Mouse (Mus musculus) liver, embryonic 11.5 days (tissue): ENCODE measurements around the gene Phf1. TPM values are rescaled to one million over a fixed set of nuclear protein-coding genes. Genes with fewer than 3 reads are reported as not detected.
"Not testable (repeated sequence)": the region's sequence is repeated elsewhere in the genome, so short reads cannot be mapped to it uniquely, and the experiment has no call there.

ENCODE experiments used
- ATAC-seq: fragments of 200-750 bp; cut with Nextera tagmentation; replicated peaks from 2 replicates; pipeline ENCODE4 v1.8.0; 2017; ENCODE audit warnings: moderate number of reproducible peaks, mild to moderate bottlenecking, moderate TSS enrichment, moderate library complexity; ENCODE audit not compliant: low FRiP score
- DNase-seq: peaks from one replicate; pipeline ENCODE4 v3.0.0-alpha.2; 2017; ENCODE audit warnings: low spot score
- H3K27ac ChIP-seq: fragments of 300-500 bp; sonication (generic); 2 replicates; pipeline ENCODE4 v1.5.1; 2014; ENCODE audit warnings: mild to moderate bottlenecking, low read depth, low read length, control low read depth
- H3K27me3 ChIP-seq: fragments of 300-500 bp; sonication (generic); replicated peaks from 2 replicates; pipeline ENCODE4 v1.6.1; 2014; ENCODE audit warnings: low read length, mixed read lengths; ENCODE audit not compliant: control insufficient read depth, insufficient read depth
- H3K36me3 ChIP-seq: fragments of 300-500 bp; sonication (generic); 2 replicates; pipeline ENCODE4 v1.6.1; 2014; ENCODE audit warnings: mild to moderate bottlenecking, low read length, moderate library complexity, mixed read lengths; ENCODE audit not compliant: control insufficient read depth, insufficient read depth
- H3K4me1 ChIP-seq: fragments of 300-500 bp; sonication (generic); replicated peaks from 2 replicates; pipeline ENCODE4 v1.6.1; 2014; ENCODE audit warnings: low read length, mixed read lengths; ENCODE audit not compliant: control insufficient read depth, insufficient read depth
- H3K4me2 ChIP-seq: fragments of 300-500 bp; sonication (generic); 2 replicates; pipeline ENCODE4 v1.6.1; 2014; ENCODE audit warnings: mild to moderate bottlenecking, control low read depth, moderate library complexity
- H3K4me3 ChIP-seq: fragments of 300-500 bp; sonication (generic); 2 replicates; pipeline ENCODE4 v1.5.1; 2014; ENCODE audit warnings: low read depth, low read length, control low read depth
- H3K9ac ChIP-seq: fragments of 300-500 bp; sonication (generic); 2 replicates; pipeline ENCODE4 v1.6.1; 2014; ENCODE audit warnings: low read depth, low read length, control low read depth
- H3K9me3 ChIP-seq: fragments of 300-500 bp; sonication (generic); 2 replicates; pipeline ENCODE4 v1.6.1; 2016; ENCODE audit warnings: low read length, inconsistent platforms, mixed read lengths; ENCODE audit not compliant: control insufficient read depth
- WGBS: fragments of 180-500 bp; shearing (Covaris S2); extraction: QIAGEN DNeasy Blood & Tissue Kit; methylation state at CpG from one replicate; pipeline ENCODE4 v1.1.7; 2014; 5-methylcytosine and 5-hydroxymethylcytosine counted together
- polyA plus RNA-seq: library from polyadenylated mRNA; unstranded; fragments of >200 nt; fragmentation: Nextera tagmentation; extraction: Ambion mirVana; gene quantifications from 2 replicates; pipeline ENCODE4 v1.2.1, GENCODE M21; 2014

Phf1 gene
- polyA plus RNA-seq, 1 experiment from 2014 or later, result 3.2 TPM

DNA sequence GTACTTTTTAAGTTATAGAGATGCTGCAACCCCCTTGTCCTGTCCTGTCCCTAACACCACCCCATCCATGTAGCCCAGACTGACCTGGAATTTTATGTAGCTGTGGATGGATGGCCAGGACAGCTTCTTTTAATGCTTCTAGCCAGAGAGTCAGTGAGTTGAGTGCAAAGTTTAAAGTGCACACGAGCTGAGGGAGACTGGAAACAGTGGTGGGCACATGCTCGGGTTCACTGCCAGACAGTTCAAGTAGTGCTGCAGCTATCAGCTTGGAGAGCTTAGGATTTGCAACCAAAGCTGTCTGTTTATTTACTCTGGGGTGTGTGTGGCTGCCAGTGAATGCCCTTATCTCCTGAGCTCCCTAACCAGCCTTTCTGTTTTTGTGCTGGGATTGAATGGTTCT is 13.3 kb upstream of the Phf1 start:
- not testable (repeated sequence) for DNase-seq, H3K9me3 ChIP-seq, H3K27me3 ChIP-seq, H3K36me3 ChIP-seq, H3K27ac ChIP-seq, H3K4me3 ChIP-seq, ATAC-seq, H3K9ac ChIP-seq
- H3K4me2 ChIP-seq, result 0 out of 2 replicates have a peak overlapping the region, but pooled peaks have one; percentile 2
- peaks cover 15% of the 10 kb centered on the region for H3K4me1 ChIP-seq
- WGBS, result 65% methylated on average over 2 of the region's 2 CpGs

DNA sequence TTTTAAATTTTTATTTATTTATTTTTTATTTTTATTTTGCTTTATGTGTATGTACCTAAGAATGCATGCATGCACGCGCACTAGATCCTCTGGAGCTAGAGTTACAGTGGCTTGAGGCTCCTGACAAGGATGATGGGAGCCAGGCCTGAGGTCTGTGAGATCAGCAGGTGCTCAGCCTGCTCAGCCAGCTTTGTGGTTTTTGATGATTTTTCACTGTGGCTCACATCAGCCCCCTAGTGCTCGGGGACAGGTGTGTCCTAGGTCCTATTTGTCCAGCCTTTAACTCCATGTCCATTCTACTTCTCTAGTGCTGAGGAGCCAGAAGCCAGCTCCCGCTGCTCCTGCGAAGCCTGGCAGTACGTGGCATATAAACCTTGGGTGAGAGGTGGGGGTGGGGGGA is 10.5 kb upstream of the Phf1 start:
- not testable (repeated sequence) for H3K27me3 ChIP-seq, ATAC-seq, H3K9me3 ChIP-seq, H3K4me2 ChIP-seq, DNase-seq, H3K9ac ChIP-seq, H3K27ac ChIP-seq, H3K4me3 ChIP-seq
- peaks cover 13% of the 10 kb centered on the region; the same call in 1 of the 2 replicates for H3K36me3 ChIP-seq
- peaks cover 15% of the 10 kb centered on the region for H3K4me1 ChIP-seq
- WGBS, result 95% methylated on average over 5 of the region's 6 CpGs

GRCm38 (mm10) chr17:26925414-26925813 is 7.4 kb upstream of the Phf1 start:
- H3K4me3 ChIP-seq, H3K4me2 ChIP-seq, DNase-seq, H3K27ac ChIP-seq, ATAC-seq, H3K9me3 ChIP-seq, H3K27me3 ChIP-seq, H3K9ac ChIP-seq, H3K4me1 ChIP-seq: not testable (repeated sequence)
- WGBS, result 95% methylated on average over 9 of the region's 9 CpGs
- H3K36me3 ChIP-seq, result peaks cover 27% of the 10 kb centered on the region

DNA sequence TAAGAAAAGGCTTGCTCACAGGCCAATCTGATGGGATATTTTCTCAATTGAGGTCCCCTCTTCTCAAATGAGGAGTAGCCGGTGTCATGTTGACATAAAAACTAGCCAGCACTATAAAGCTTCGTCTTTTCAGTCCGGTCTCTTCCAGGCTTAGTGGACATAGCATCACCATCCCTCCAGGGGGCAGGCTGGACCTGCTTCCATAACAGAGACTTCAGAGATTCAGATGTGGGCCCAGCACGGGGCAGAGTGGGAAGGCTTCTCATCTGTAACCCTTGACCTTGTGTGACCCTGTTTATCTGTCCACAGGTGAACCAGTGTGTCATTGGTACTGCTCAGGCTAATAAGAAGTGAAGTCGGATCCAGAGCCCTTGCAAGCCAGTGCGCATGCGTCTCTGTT is 1.1 kb upstream of the Phf1 start:
- H3K9me3 ChIP-seq, H3K4me2 ChIP-seq, H3K27ac ChIP-seq, H3K4me3 ChIP-seq, H3K27me3 ChIP-seq, H3K9ac ChIP-seq, ATAC-seq: not testable (repeated sequence)
- WGBS, result 70% methylated on average over 7 of the region's 7 CpGs
- DNase-seq, result peak; percentile 37
- Histone ChIP-seq H3K36me3 (peaks cover 31% of the 10 kb centered on the region), H3K4me1 (peaks cover 13% of the 10 kb centered on the region)

DNA sequence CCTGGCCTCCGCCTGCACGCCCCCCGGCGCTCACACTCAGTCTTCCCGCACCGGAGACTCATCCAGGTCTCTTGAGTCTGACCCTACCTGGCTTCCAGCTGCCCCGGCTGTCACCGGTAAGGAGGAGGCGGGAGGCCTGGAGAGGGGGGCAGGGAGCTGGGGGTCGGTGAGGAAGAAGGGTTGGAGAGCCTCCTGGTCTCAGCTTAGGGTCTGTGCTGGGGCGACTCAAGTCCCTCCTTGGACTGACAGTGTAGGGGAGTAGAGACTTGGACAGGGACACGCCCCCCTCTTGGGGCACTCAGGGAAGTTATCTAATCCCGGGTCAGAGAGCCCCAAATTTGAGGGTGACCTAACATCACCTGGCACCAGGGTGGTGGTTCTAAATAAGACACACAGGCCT is 567 bp downstream of the Phf1 start:
- peaks cover 24% of the 10 kb centered on the region; the same call in 1 of the 2 replicates for H3K36me3 ChIP-seq
- H3K27ac ChIP-seq, result peak overlapping the region; percentile 68
- H3K4me3 ChIP-seq, result peak overlapping the region; percentile 74
- 9% methylated on average over 13 of the region's 13 CpGs for WGBS
- peaks cover 22% of the 10 kb centered on the region for H3K4me1 ChIP-seq
- H3K4me2 ChIP-seq, result peak overlapping the region; percentile 100
- peak overlapping the region; percentile 77 for H3K9ac ChIP-seq
- H3K27me3 ChIP-seq, result no peaks in the 10 kb centered on the region
- H3K9me3 ChIP-seq, result no peaks in the 10 kb centered on the region
- no peak for DNase-seq
- ATAC-seq, result peak; percentile 9; the same call in 1 of the 2 replicates

DNA sequence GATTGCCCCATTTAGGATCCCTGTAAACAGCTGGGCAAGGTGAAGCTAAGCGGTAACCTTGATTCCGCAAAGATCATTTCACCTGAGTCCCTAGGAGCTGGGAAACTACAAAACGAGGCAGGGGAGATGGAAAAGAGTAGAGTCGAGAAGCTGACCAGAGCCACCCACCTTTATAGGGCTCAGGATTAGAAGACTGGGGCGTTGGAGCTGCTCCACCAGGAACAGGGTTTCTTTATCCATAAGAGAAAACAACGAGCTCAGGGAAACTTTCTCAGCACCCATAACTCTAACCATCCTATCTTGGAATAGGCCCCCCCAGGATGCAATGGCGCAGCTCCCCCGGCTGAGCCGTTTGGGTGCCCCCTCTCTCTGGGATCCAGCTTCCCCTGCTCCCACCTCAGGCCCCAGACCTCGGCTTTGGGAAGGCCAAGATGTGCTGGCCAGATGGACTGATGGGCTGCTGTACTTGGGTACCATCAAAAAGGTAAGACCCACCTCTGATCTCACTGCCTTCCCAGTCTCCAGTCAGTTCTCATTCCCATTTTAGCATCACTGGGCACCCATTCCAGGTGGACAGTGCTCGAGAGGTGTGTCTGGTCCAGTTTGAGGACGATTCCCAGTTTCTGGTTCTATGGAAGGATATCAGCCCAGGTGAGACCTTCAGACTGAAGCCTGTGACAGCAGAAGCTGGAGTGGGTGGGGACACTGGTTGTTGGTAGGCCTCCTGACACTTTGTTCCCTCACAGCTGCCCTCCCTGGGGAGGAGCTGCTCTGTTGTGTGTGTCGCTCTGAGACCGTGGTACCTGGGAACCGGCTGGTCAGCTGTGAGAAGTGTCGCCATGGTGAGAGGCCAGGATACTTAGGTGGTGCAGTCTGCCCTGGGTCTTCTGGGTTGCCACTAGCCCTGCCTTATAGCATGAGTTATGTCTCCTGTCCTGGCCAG is 1.3 kb downstream of the Phf1 start:
- Histone ChIP-seq H3K36me3 (peaks cover 19% of the 10 kb centered on the region; the same call in 1 of the 2 replicates), H3K9ac (peak overlapping the region; percentile 77), H3K9me3 (no peaks in the 10 kb centered on the region), H3K4me2 (peak overlapping the region; percentile 100), H3K4me3 (peak overlapping the region; percentile 74), H3K27ac (no peak overlapping the region; the same call in 1 of the 2 replicates), H3K27me3 (no peaks in the 10 kb centered on the region), H3K4me1 (peaks cover 22% of the 10 kb centered on the region)
- WGBS, result 81% methylated on average over 16 of the region's 16 CpGs
- no peak for DNase-seq
- no peak for ATAC-seq

DNA sequence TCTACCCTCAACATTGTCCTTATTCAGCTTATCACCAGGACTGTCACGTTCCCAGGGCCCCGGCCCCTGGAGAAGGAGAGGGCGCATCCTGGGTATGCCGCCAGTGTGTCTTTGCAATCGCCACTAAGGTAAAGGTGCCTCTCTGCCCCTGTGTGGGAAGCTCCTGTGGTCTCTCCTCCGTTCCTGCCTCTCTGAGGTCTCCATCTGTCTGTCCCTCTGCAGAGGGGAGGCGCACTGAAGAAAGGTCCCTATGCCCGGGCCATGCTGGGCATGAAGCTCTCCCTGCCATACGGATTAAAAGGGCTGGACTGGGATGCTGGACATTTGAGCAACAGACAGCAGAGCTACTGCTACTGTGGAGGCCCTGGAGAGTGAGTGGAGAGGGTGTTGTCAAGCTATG is 2.2 kb downstream of the Phf1 start:
- WGBS, result 90% methylated on average over 9 of the region's 9 CpGs
- H3K36me3 ChIP-seq, result peaks cover 15% of the 10 kb centered on the region; the same call in 1 of the 2 replicates
- peaks cover 25% of the 10 kb centered on the region for H3K4me1 ChIP-seq
- no peaks in the 10 kb centered on the region for H3K27me3 ChIP-seq
- H3K9ac ChIP-seq, result no peak overlapping the region
- no peak overlapping the region for H3K4me3 ChIP-seq
- ATAC-seq, result no peak
- H3K4me2 ChIP-seq, result no peak overlapping the region
- no peak overlapping the region for H3K27ac ChIP-seq
- DNase-seq, result no peak
- H3K9me3 ChIP-seq, result no peaks in the 10 kb centered on the region

DNA sequence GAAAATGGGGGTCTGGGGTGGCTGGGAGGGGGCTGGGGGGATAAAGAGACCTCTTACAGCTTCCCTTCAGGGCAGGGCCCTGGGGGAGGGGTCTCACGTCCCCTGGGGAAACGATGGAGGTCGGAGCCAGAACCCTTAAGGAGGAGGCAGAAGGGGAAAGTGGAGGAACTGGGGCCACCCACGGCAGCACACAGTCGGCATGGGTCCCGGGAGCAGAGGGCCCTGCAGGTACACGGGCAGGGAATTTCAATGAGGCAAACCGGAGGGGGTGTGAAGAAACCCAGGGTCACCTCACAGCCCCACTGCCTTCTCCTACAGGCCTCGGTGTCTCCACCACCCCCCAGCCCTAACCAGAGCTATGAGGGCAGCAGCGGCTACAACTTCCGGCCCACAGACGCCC is 3.6 kb downstream of the Phf1 start:
- H3K9me3 ChIP-seq, result no peaks in the 10 kb centered on the region
- no peak overlapping the region for H3K9ac ChIP-seq
- no peak overlapping the region for H3K27ac ChIP-seq
- 85% methylated on average over 12 of the region's 12 CpGs for WGBS
- H3K36me3 ChIP-seq, result peaks cover 15% of the 10 kb centered on the region; the same call in 1 of the 2 replicates
- no peak for DNase-seq
- H3K4me3 ChIP-seq, result no peak overlapping the region
- H3K4me2 ChIP-seq, result no peak overlapping the region
- no peaks in the 10 kb centered on the region for H3K27me3 ChIP-seq
- ATAC-seq, result no peak
- H3K4me1 ChIP-seq, result peaks cover 33% of the 10 kb centered on the region
